Comparison of ENCODE assay signal across 7 mouse cellular contexts in the genomic region with DNA sequence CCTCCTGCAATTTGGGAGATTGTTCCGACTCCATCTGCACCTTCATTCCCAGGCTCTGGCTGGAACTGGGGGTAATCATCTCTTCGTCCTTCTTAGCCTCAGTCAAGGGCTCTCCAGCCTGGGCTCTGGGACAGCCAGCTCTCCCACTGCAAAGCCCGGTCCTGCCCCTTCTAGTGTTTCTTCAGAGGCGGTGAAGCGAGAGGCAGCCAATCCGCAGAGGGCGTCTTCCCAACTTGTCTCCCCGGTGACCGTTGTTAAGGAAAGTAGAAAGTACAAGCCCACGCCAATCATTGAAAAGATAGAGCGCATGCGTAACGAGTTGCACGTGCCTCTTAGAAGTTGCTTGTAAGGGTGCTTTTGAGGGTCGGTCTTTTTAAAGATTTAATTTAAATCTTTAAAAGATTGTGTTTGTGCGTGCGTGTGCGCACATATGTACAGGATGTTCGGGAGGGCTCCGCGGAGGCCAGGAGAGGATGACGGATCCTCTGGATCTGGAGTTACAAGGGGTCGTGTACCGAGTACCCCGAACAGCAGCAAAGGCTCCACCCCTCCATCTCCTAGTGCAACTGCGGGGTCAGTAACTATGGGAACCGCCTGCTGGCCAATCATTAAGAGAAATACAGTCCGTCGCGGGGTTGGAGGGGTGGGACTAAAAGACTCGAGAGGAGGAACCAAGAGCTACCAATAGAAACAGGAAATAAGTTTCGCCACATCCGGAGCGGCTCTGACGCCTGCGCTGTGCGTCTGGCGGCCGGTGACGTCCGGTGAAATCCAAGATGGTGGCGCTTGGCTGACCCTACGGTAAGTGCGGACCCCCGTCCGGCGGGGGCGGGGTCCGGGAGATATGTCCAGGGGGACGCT. TPM values are rescaled to one million over a fixed set of nuclear protein-coding genes. Genes with fewer than 3 reads are reported as not detected.
A peak's percentile ranks its signal among the peaks of the same experiment; 100 is the strongest.
DNase-seq lines count a peak whose midpoint lies in the region; ATAC-seq lines count a peak whose summit lies in the region.

A gene (minus strand): TSS at position 585 of the 861 bp plus-strand sequence.
A gene (plus strand): TSS at position 757 of the 861 bp plus-strand sequence.

- peaks cover 53% of the 10 kb centered on the region for H3K36me3 ChIP-seq in embryonic facial prominence, embryonic 12.5 days
- peaks cover 18% of the 10 kb centered on the region for H3K36me3 ChIP-seq in limb, embryonic 11.5 days (ENCODE audit: control insufficient read depth, insufficient read depth, low read length)
- H3K36me3 ChIP-seq in midbrain, embryonic 14.5 days (ENCODE audit: control insufficient read depth, insufficient read depth, low read length) = peaks cover 57% of the 10 kb centered on the region

- WGBS in embryonic facial prominence, embryonic 12.5 days = under 1% methylated on average over 50 of the region's 50 CpGs
- under 1% methylated on average over 50 of the region's 50 CpGs for WGBS in limb, embryonic 11.5 days
- WGBS in midbrain, embryonic 14.5 days = under 1% methylated on average over 50 of the region's 50 CpGs

- peak; percentile 89 for DNase-seq in adrenal gland, postnatal 25 days
- DNase-seq in heart, adult 11 months = peak; percentile 100
- DNase-seq in kidney, adult 18-20 months = peak; percentile 94
- DNase-seq in limb, embryonic 11.5 days (ENCODE audit: low spot score) = peak; percentile 94
- DNase-seq in midbrain, embryonic 14.5 days = peak; percentile 97
- peak; percentile 79 to 86 for DNase-seq in spleen, adult 18-20 months

- no peaks in the 10 kb centered on the region for H3K27me3 ChIP-seq in embryonic facial prominence, embryonic 12.5 days
- no peaks in the 10 kb centered on the region for H3K27me3 ChIP-seq in limb, embryonic 11.5 days (ENCODE audit: control insufficient read depth, insufficient read depth, low read length)
- no peaks in the 10 kb centered on the region for H3K27me3 ChIP-seq in midbrain, embryonic 14.5 days (ENCODE audit: control insufficient read depth, insufficient read depth, low read length)

- peaks cover 15% of the 10 kb centered on the region for H3K4me1 ChIP-seq in embryonic facial prominence, embryonic 12.5 days
- H3K4me1 ChIP-seq in limb, embryonic 11.5 days (ENCODE audit: control insufficient read depth, insufficient read depth, low read length) = peaks cover 3% of the 10 kb centered on the region
- H3K4me1 ChIP-seq in midbrain, embryonic 14.5 days (ENCODE audit: control insufficient read depth, insufficient read depth, low read length) = peaks cover 14% of the 10 kb centered on the region; the same call in 1 of the 2 replicates

- peak; percentile 97 for ATAC-seq in embryonic facial prominence, embryonic 12.5 days (ENCODE audit: insufficient number of reproducible peaks, insufficient read depth, low FRiP score, low TSS enrichment)
- peak; percentile 99 for ATAC-seq in limb, embryonic 11.5 days (ENCODE audit: insufficient number of reproducible peaks, low FRiP score, low TSS enrichment, low read depth)
- peak; percentile 97 for ATAC-seq in midbrain, embryonic 14.5 days (ENCODE audit: low FRiP score, low TSS enrichment)

- peak within 1 kb of the TSS; percentile 81 for H3K27ac ChIP-seq in embryonic facial prominence, embryonic 12.5 days
- peak within 1 kb of the TSS; percentile 30; the same call in 1 of the 2 replicates for H3K27ac ChIP-seq in limb, embryonic 11.5 days (replicated peaks; ENCODE audit: low read depth, low read length)
- peak within 1 kb of the TSS; percentile 76 for H3K27ac ChIP-seq in midbrain, embryonic 14.5 days (replicated peaks; ENCODE audit: low read depth, low read length)

- H3K4me3 ChIP-seq in embryonic facial prominence, embryonic 12.5 days = peak within 1 kb of the TSS; percentile 91
- H3K4me3 ChIP-seq in limb, embryonic 11.5 days (ENCODE audit: low read depth, low read length) = peak within 1 kb of the TSS; percentile 91
- H3K4me3 ChIP-seq in midbrain, embryonic 14.5 days (replicated peaks; ENCODE audit: low read depth, low read length) = peak within 1 kb of the TSS; percentile 89

- H3K9me3 ChIP-seq in embryonic facial prominence, embryonic 12.5 days = no peaks in the 10 kb centered on the region
- no peaks in the 10 kb centered on the region for H3K9me3 ChIP-seq in limb, embryonic 11.5 days (ENCODE audit: control insufficient read depth, low read length)
- H3K9me3 ChIP-seq in midbrain, embryonic 14.5 days (ENCODE audit: control insufficient read depth, low read length) = no peaks in the 10 kb centered on the region

- peak within 1 kb of the TSS; percentile 91 for H3K4me2 ChIP-seq in embryonic facial prominence, embryonic 12.5 days (replicated peaks)
- peak within 1 kb of the TSS; percentile 72 for H3K4me2 ChIP-seq in limb, embryonic 11.5 days (ENCODE audit: low read depth, severe bottlenecking)
- peak within 1 kb of the TSS; percentile 89 for H3K4me2 ChIP-seq in midbrain, embryonic 14.5 days (ENCODE audit: low read length)

- peak within 1 kb of the TSS; percentile 86 for H3K9ac ChIP-seq in embryonic facial prominence, embryonic 12.5 days
- peak within 1 kb of the TSS; percentile 79 for H3K9ac ChIP-seq in limb, embryonic 11.5 days (ENCODE audit: low read length)
- H3K9ac ChIP-seq in midbrain, embryonic 14.5 days (replicated peaks; ENCODE audit: low read length) = peak within 1 kb of the TSS; percentile 74

RNA-seq across cellular contexts. Expression of the first gene that starts in this region (rescaled TPM):
- total RNA-seq in adrenal gland, postnatal 25 days (2021) = 12.7 and 15.4 TPM in 2 replicates
- polyA plus RNA-seq in embryonic facial prominence, embryonic 12.5 days (2016; fragmentation: Nextera tagmentation; extraction: Ambion mirVana) = 11.0 and 11.3 TPM in 2 replicates
- polyA plus RNA-seq in limb, embryonic 11.5 days (2014; fragmentation: Nextera tagmentation; extraction: Ambion mirVana) = 11.5 and 12.3 TPM in 2 replicates
- 9.0 and 12.8 TPM in 2 replicates for polyA plus RNA-seq in midbrain, embryonic 14.5 days (2014; fragmentation: Nextera tagmentation; extraction: Ambion mirVana)

RNA-seq across cellular contexts. Expression of the second gene that starts in this region (rescaled TPM):
- 60.6 and 69.6 TPM in 2 replicates for total RNA-seq in adrenal gland, postnatal 25 days (2021)
- 63.0 and 66.2 TPM in 2 replicates for polyA plus RNA-seq in embryonic facial prominence, embryonic 12.5 days (2016; fragmentation: Nextera tagmentation; extraction: Ambion mirVana)
- polyA plus RNA-seq in limb, embryonic 11.5 days (2014; fragmentation: Nextera tagmentation; extraction: Ambion mirVana) = 44.3 and 49.1 TPM in 2 replicates
- 40.7 and 45.0 TPM in 2 replicates for polyA plus RNA-seq in midbrain, embryonic 14.5 days (2014; fragmentation: Nextera tagmentation; extraction: Ambion mirVana)

Comparison
In these comparisons a context has a peak if more than half of its experiments do, and no peak if none do; other contexts are left out.
1. Peak in every context shown above with its lines: DNase-seq, ATAC-seq, H3K4me3 ChIP-seq and H3K27ac ChIP-seq.
2. H3K27ac ChIP-seq: peak in every context shown above with its lines; median percentile 81 in embryonic facial prominence, embryonic 12.5 days; 76 in midbrain, embryonic 14.5 days; 30 in limb, embryonic 11.5 days.